Mouse (Mus musculus): ENCODE data around the gene Igfbp7.
"Not testable (repeated sequence)": the region's sequence is repeated elsewhere in the genome, so short reads cannot be mapped to it uniquely, and the experiment has no call there.

Igfbp7 gene

GRCm38 (mm10) chr5:77407341-77408298 lies at the start of gene Igfbp7:
TSS of gene Igfbp7 (minus strand) at chr5:77408041.
- DNase-seq = peak in 1 of 2 experiments; percentile 34

- no peak for DNase-seq
Observed at GRCm38 (mm10) chr5:77452103-77452502, 44.3 kb upstream of the Igfbp7 start.

- no peak for DNase-seq
Observed at GRCm38 (mm10) chr5:77449531-77449930, 41.7 kb upstream of the Igfbp7 start.

- no peak for DNase-seq
Observed at GRCm38 (mm10) chr5:77445431-77445830, 37.6 kb upstream of the Igfbp7 start.

GRCm38 (mm10) chr5:77443889-77444573 lies 36.2 kb upstream of the Igfbp7 start:
- DNase-seq = no peak

GRCm38 (mm10) chr5:77442856-77443623 lies 35.2 kb upstream of the Igfbp7 start:
- DNase-seq = no peak

- DNase-seq = no peak
Observed at GRCm38 (mm10) chr5:77436308-77436707, 28.5 kb upstream of the Igfbp7 start.

- DNase-seq = no peak
Observed at GRCm38 (mm10) chr5:77434060-77434459, 26.2 kb upstream of the Igfbp7 start.

- DNase-seq = no peak
Observed at GRCm38 (mm10) chr5:77433561-77433960, 25.7 kb upstream of the Igfbp7 start.

GRCm38 (mm10) chr5:77433119-77433518 lies 25.3 kb upstream of the Igfbp7 start:
- no peak for DNase-seq

- no peak for DNase-seq
Observed at GRCm38 (mm10) chr5:77432446-77432845, 24.6 kb upstream of the Igfbp7 start.

- no peak for DNase-seq
Observed at GRCm38 (mm10) chr5:77431068-77431467, 23.2 kb upstream of the Igfbp7 start.

GRCm38 (mm10) chr5:77430471-77430870 lies 22.6 kb upstream of the Igfbp7 start:
- no peak for DNase-seq

GRCm38 (mm10) chr5:77430049-77430448 lies 22.2 kb upstream of the Igfbp7 start:
- no peak for DNase-seq

GRCm38 (mm10) chr5:77428526-77428925 lies 20.7 kb upstream of the Igfbp7 start:
- DNase-seq = no peak

- no peak for DNase-seq
Observed at GRCm38 (mm10) chr5:77427986-77428385, 20.1 kb upstream of the Igfbp7 start.

- no peak for DNase-seq
Observed at GRCm38 (mm10) chr5:77425721-77426500, 18.1 kb upstream of the Igfbp7 start.

GRCm38 (mm10) chr5:77419537-77419936 lies 11.7 kb upstream of the Igfbp7 start:
- not testable (repeated sequence) for DNase-seq

GRCm38 (mm10) chr5:77416058-77416457 lies 8.2 kb upstream of the Igfbp7 start:
- no peak for DNase-seq

GRCm38 (mm10) chr5:77408530-77408929 lies 689 bp upstream of the Igfbp7 start:
- DNase-seq = no peak

- DNase-seq = no peak
Observed at GRCm38 (mm10) chr5:77406371-77406871, 1.4 kb downstream of the Igfbp7 start.

- no peak for DNase-seq
Observed at GRCm38 (mm10) chr5:77405455-77406057, 2.3 kb downstream of the Igfbp7 start.

Data from cerebellum, adult 18-20 months (tissue).